Mouse (Mus musculus) liver, adult 2 months (tissue): ENCODE measurements at regions not wholly inside any gene's neighbourhood (a gene's known extent, or its start where the extent isn't known, plus 50 kb on each side); places are given as distances from the start of the nearest gene placed in this dataset.

Experiments
- DNase-seq: peaks from one replicate; pipeline ENCODE4 v3.0.0-alpha.2; 2011; ENCODE audit warnings: low read depth, low spot score; ENCODE audit errors: extremely low read depth
- H3K27ac ChIP-seq: fragments of 200-500 bp; replicated peaks from 2 replicates; pipeline ENCODE4 v1.5.1; 2012; ENCODE audit warnings: low read depth, mild to moderate bottlenecking, control low read depth, inconsistent platforms, low read length; ENCODE audit not compliant: insufficient read depth
- H3K27me3 ChIP-seq: fragments of 200-500 bp; 2 replicates; pipeline ENCODE4 v1.6.1; 2012; ENCODE audit warnings: mild to moderate bottlenecking, moderate library complexity, low read length, inconsistent platforms; ENCODE audit not compliant: control insufficient read depth, insufficient read depth
- H3K36me3 ChIP-seq: fragments of 200-500 bp; 2 replicates; pipeline ENCODE4 v1.6.1; 2012; ENCODE audit warnings: low read length, inconsistent platforms; ENCODE audit not compliant: control insufficient read depth, insufficient read depth
- H3K4me1 ChIP-seq: fragments of 200-500 bp; 2 replicates; pipeline ENCODE4 v1.6.1; 2011; ENCODE audit warnings: low read length; ENCODE audit not compliant: control insufficient read depth, insufficient read depth
- H3K4me3 ChIP-seq: fragments of 200-500 bp; 2 replicates; pipeline ENCODE4 v1.5.1; 2011; ENCODE audit warnings: low read depth, mild to moderate bottlenecking, control low read depth, low read length, moderate library complexity; ENCODE audit not compliant: insufficient read depth
- H3K79me2 ChIP-seq: fragments of 200-500 bp; 2 replicates; pipeline ENCODE4 v1.6.1; 2012; ENCODE audit warnings: inconsistent platforms, mild to moderate bottlenecking, low read length, moderate library complexity; ENCODE audit not compliant: control insufficient read depth, insufficient read depth
- H3K9ac ChIP-seq: fragments of 200-500 bp; 2 replicates; pipeline ENCODE4 v1.6.1; 2012; ENCODE audit warnings: low read depth, mild to moderate bottlenecking, control low read depth, inconsistent platforms, low read length
- CTCF ChIP-seq: fragments of 200-500 bp; IDR thresholded peaks from 2 replicates; pipeline ENCODE4 v1.5.1; 2011; ENCODE audit warnings: low read depth, low read length, control low read depth
- POLR2A ChIP-seq: fragments of 200-500 bp; IDR thresholded peaks from 2 replicates; pipeline ENCODE4 v1.6.1; 2011; ENCODE audit warnings: low read length, control low read depth; ENCODE audit not compliant: insufficient read depth; ENCODE audit errors: extremely low read depth
- WGBS: fragments of 180-500 bp; shearing (Covaris S2); methylation state at CpG from one replicate; pipeline ENCODE4 v1.1.7; 2018; 5-methylcytosine and 5-hydroxymethylcytosine counted together

DNA sequence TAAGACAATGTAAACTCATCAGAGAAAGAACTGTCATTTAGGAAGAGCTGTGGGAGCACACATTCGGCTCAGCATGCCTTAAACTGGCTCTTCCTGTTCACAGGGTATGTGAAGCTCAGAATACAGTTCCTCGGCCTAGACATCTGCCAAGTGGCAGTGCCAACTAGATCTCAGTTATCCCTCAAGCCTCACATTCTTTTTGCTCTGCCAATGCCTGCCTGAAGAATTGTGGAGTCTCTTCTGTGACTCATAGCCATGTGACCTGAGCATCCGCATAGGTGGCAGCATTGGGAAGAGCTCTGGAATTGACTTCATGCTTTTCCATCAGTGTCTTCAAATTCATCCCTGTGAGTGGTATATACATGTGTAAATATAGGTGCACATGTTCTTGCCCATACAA lies 59.7 kb downstream of the Prlhr start:
- H3K4me1 ChIP-seq, result no peaks in the 10 kb centered on the region
- H3K36me3 ChIP-seq, result no peaks in the 10 kb centered on the region
- no peak for DNase-seq
- H3K27ac ChIP-seq, result no peak overlapping the region
- no peaks in the 10 kb centered on the region for H3K27me3 ChIP-seq
- H3K4me3 ChIP-seq, result no peak overlapping the region
- 85% methylated on average over 3 of the region's 3 CpGs for WGBS
- TF ChIP-seq CTCF, result no peak
- no peak for TF ChIP-seq POLR2A
- H3K79me2 ChIP-seq, result no peaks in the 10 kb centered on the region
- H3K9ac ChIP-seq, result no peak overlapping the region

- H3K4me1 ChIP-seq, result no peaks in the 10 kb centered on the region
- no peaks in the 10 kb centered on the region for H3K27me3 ChIP-seq
- WGBS, result 65% methylated on average over 3 of the region's 3 CpGs
- no peaks in the 10 kb centered on the region for H3K79me2 ChIP-seq
- H3K4me3 ChIP-seq, result no peak overlapping the region
- H3K9ac ChIP-seq, result no peak overlapping the region
- no peak overlapping the region for H3K27ac ChIP-seq
- no peak for TF ChIP-seq CTCF
- TF ChIP-seq POLR2A, result no peak
- no peaks in the 10 kb centered on the region for H3K36me3 ChIP-seq
- no peak for DNase-seq
Measured at GRCm38 (mm10) chr19:60399425-60399824, 68.7 kb downstream of the Prlhr start.

- Histone ChIP-seq H3K27me3 (no peaks in the 10 kb centered on the region), H3K4me3 (no peak overlapping the region), H3K27ac (no peak overlapping the region), H3K79me2 (no peaks in the 10 kb centered on the region), H3K36me3 (no peaks in the 10 kb centered on the region), H3K9ac (no peak overlapping the region), H3K4me1 (no peaks in the 10 kb centered on the region)
- WGBS, result 84% methylated on average over 1 of the region's 1 CpGs
- TF ChIP-seq POLR2A (no peak), CTCF (no peak)
- peak; percentile 19 for DNase-seq
Measured at GRCm38 (mm10) chr19:60397666-60398065, 70.4 kb downstream of the Prlhr start.

DNA sequence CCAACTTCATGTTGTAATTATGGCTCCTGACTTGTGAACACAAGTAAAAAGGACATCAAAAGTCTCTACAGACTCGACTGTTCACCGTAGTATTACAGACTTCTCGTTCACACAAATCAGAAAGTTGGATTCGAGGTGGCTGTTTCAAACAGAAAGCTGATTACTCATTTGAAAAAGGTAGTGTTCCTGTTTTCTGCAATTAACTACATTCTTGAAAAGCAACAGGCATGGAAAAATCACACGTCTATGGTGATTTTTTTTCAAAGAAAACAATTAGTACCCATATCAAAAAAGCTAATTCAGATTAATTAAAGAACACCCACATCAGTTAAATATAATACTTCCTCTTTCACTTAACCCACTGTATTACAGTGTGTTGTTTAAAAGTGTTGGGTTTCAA lies 71.5 kb downstream of the Prlhr start:
- 78% methylated on average over 5 of the region's 5 CpGs for whole genome bisulfite sequencing
- no peak for TF ChIP-seq POLR2A
- TF ChIP-seq CTCF, result no peak
- H3K4me1 ChIP-seq, result no peaks in the 10 kb centered on the region

GRCm38 (mm10) chr19:60386563-60387241 lies 81.4 kb downstream of the Prlhr start:
- Histone ChIP-seq H3K79me2 (no peaks in the 10 kb centered on the region), H3K4me1 (no peaks in the 10 kb centered on the region), H3K4me3 (no peak overlapping the region), H3K27me3 (no peaks in the 10 kb centered on the region), H3K36me3 (no peaks in the 10 kb centered on the region), H3K9ac (no peak overlapping the region), H3K27ac (no peak overlapping the region)
- no peak for TF ChIP-seq CTCF
- DNase-seq, result no peak
- 55% methylated on average over 3 of the region's 3 CpGs for WGBS

More for the DNA sequence above, 71.5 kb downstream of the Prlhr start:
- H3K27me3 ChIP-seq, result no peaks in the 10 kb centered on the region
- no peak for DNase-seq
- H3K79me2 ChIP-seq, result no peaks in the 10 kb centered on the region
- no peaks in the 10 kb centered on the region for H3K36me3 ChIP-seq
- H3K4me3 ChIP-seq, result no peak overlapping the region
- H3K9ac ChIP-seq, result no peak overlapping the region
- H3K27ac ChIP-seq, result no peak overlapping the region

DNA sequence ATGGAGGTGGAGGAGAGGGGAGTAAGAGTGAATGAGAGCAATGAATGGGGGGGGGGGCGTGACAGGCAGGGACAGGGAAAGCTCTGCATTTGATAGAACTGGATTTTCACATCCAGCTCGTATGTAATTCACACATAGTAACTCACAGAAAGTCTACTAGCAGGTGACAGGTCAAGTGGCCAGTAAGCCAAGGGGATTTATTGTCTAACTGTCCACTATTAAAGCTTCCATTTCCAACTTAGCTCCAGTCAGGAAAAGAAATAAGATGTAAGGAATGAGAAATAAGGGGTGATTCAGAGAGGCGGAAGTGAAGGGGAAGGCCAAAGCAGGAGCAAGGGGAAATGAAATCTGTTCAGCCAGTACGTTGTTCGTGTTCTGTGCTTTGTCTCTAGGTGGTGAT lies 83.4 kb downstream of the Prlhr start:
- WGBS, result 88% methylated on average over 5 of the region's 5 CpGs
- DNase-seq, result no peak
- no peaks in the 10 kb centered on the region for H3K36me3 ChIP-seq
- H3K27ac ChIP-seq, result no peak overlapping the region
- H3K4me1 ChIP-seq, result no peaks in the 10 kb centered on the region
- H3K4me3 ChIP-seq, result no peak overlapping the region
- no peak overlapping the region for H3K9ac ChIP-seq
- no peak for TF ChIP-seq CTCF
- no peak for TF ChIP-seq POLR2A
- no peaks in the 10 kb centered on the region for H3K27me3 ChIP-seq
- H3K79me2 ChIP-seq, result no peaks in the 10 kb centered on the region
